Mouse (Mus musculus): ENCODE results near the gene Zbtb20. TPM values are rescaled to one million over a fixed set of nuclear protein-coding genes. Genes with fewer than 3 reads are reported as not detected.

Zbtb20 gene
- polyA plus RNA-seq, 1 experiment from 2014 or later: 23.5 TPM

- Histone ChIP-seq H3K4me2 (ENCODE audit: low read depth, low read length) (no peak overlapping the region), H3K4me1 (ENCODE audit: control insufficient read depth, insufficient read depth, low read length) (no peaks in the 10 kb centered on the region), H3K4me3 (replicated peaks; ENCODE audit: low read length) (no peak overlapping the region), H3K9me3 (replicated peaks; ENCODE audit: control insufficient read depth, low read length) (no peaks in the 10 kb centered on the region), H3K36me3 (ENCODE audit: control insufficient read depth, insufficient read depth, low read length) (no peaks in the 10 kb centered on the region), H3K9ac (ENCODE audit: low read length) (no peak overlapping the region), H3K27me3 (ENCODE audit: control insufficient read depth, insufficient read depth, low read length) (no peaks in the 10 kb centered on the region), H3K27ac (ENCODE audit: low read length) (peak overlapping the region; percentile 27; the same call in 1 of the 2 replicates)
- WGBS: 47% methylated on average over 3 of the region's 3 CpGs
- no peak for ATAC-seq (ENCODE audit: insufficient read depth, low FRiP score)
Measured at GRCm38 (mm10) chr16:42873942-42874341, 1.7 kb upstream of the Zbtb20 start.

- no peak for ATAC-seq (ENCODE audit: insufficient read depth, low FRiP score)
Measured at GRCm38 (mm10) chr16:42874456-42874855, 1.2 kb upstream of the Zbtb20 start.

GRCm38 (mm10) chr16:42874910-42875851 is 500 bp upstream of the Zbtb20 start:
- Histone ChIP-seq H3K9ac (ENCODE audit: low read length) (peak overlapping the region; percentile 84), H3K4me1 (ENCODE audit: control insufficient read depth, insufficient read depth, low read length) (no peaks in the 10 kb centered on the region), H3K4me3 (replicated peaks; ENCODE audit: low read length) (peak overlapping the region; percentile 65), H3K9me3 (replicated peaks; ENCODE audit: control insufficient read depth, low read length) (no peaks in the 10 kb centered on the region), H3K27me3 (ENCODE audit: control insufficient read depth, insufficient read depth, low read length) (no peaks in the 10 kb centered on the region), H3K4me2 (ENCODE audit: low read depth, low read length) (peak overlapping the region; percentile 60), H3K36me3 (ENCODE audit: control insufficient read depth, insufficient read depth, low read length) (no peaks in the 10 kb centered on the region), H3K27ac (ENCODE audit: low read length) (peak overlapping the region; percentile 98)
- under 1% methylated on average over 53 of the region's 54 CpGs for WGBS
- ATAC-seq (ENCODE audit: insufficient read depth, low FRiP score): peak; percentile 95

More at GRCm38 (mm10) chr16:42874456-42874855, 1.2 kb upstream of the Zbtb20 start:
- Histone ChIP-seq H3K4me1 (ENCODE audit: control insufficient read depth, insufficient read depth, low read length) (no peaks in the 10 kb centered on the region), H3K36me3 (ENCODE audit: control insufficient read depth, insufficient read depth, low read length) (no peaks in the 10 kb centered on the region), H3K27ac (ENCODE audit: low read length) (peak overlapping the region; percentile 98), H3K4me2 (ENCODE audit: low read depth, low read length) (peak overlapping the region; percentile 60), H3K9ac (ENCODE audit: low read length) (peak overlapping the region; percentile 78), H3K4me3 (replicated peaks; ENCODE audit: low read length) (peak overlapping the region; percentile 61), H3K9me3 (replicated peaks; ENCODE audit: control insufficient read depth, low read length) (no peaks in the 10 kb centered on the region), H3K27me3 (ENCODE audit: control insufficient read depth, insufficient read depth, low read length) (no peaks in the 10 kb centered on the region)
- WGBS: 1% methylated on average over 5 of the region's 5 CpGs

- peak; percentile 59 for ATAC-seq (ENCODE audit: insufficient read depth, low FRiP score)
- no peaks in the 10 kb centered on the region for H3K9me3 ChIP-seq (replicated peaks; ENCODE audit: control insufficient read depth, low read length)
- peak overlapping the region; percentile 98 for H3K27ac ChIP-seq (ENCODE audit: low read length)
- H3K9ac ChIP-seq (ENCODE audit: low read length): peak overlapping the region; percentile 84
- no peaks in the 10 kb centered on the region for H3K4me1 ChIP-seq (ENCODE audit: control insufficient read depth, insufficient read depth, low read length)
- H3K4me2 ChIP-seq (ENCODE audit: low read depth, low read length): peak overlapping the region; percentile 90
- WGBS: under 1% methylated on average over 31 of the region's 62 CpGs
- H3K27me3 ChIP-seq (ENCODE audit: control insufficient read depth, insufficient read depth, low read length): no peaks in the 10 kb centered on the region
- peak overlapping the region; percentile 65 for H3K4me3 ChIP-seq (replicated peaks; ENCODE audit: low read length)
- H3K36me3 ChIP-seq (ENCODE audit: control insufficient read depth, insufficient read depth, low read length): no peaks in the 10 kb centered on the region
Measured at GRCm38 (mm10) chr16:42876021-42877000, 630 bp downstream of the Zbtb20 start.

- H3K4me2 ChIP-seq (ENCODE audit: low read depth, low read length): no peak overlapping the region
- H3K27me3 ChIP-seq (ENCODE audit: control insufficient read depth, insufficient read depth, low read length): no peaks in the 10 kb centered on the region
- H3K4me1 ChIP-seq (ENCODE audit: control insufficient read depth, insufficient read depth, low read length): no peaks in the 10 kb centered on the region
- H3K4me3 ChIP-seq (replicated peaks; ENCODE audit: low read length): no peak overlapping the region
- H3K36me3 ChIP-seq (ENCODE audit: control insufficient read depth, insufficient read depth, low read length): no peaks in the 10 kb centered on the region
- H3K9ac ChIP-seq (ENCODE audit: low read length): no peak overlapping the region
- no peaks in the 10 kb centered on the region for H3K9me3 ChIP-seq (replicated peaks; ENCODE audit: control insufficient read depth, low read length)
- 75% methylated on average over 3 of the region's 3 CpGs for WGBS
- H3K27ac ChIP-seq (ENCODE audit: low read length): no peak overlapping the region
- no peak for ATAC-seq (ENCODE audit: insufficient read depth, low FRiP score)
Measured at GRCm38 (mm10) chr16:42880046-42880445, 4.4 kb downstream of the Zbtb20 start.

- Histone ChIP-seq H3K4me2 (ENCODE audit: low read depth, low read length) (no peak overlapping the region), H3K9ac (ENCODE audit: low read length) (no peak overlapping the region), H3K9me3 (replicated peaks; ENCODE audit: control insufficient read depth, low read length) (no peaks in the 10 kb centered on the region), H3K27me3 (ENCODE audit: control insufficient read depth, insufficient read depth, low read length) (no peaks in the 10 kb centered on the region), H3K4me3 (replicated peaks; ENCODE audit: low read length) (no peak overlapping the region), H3K4me1 (ENCODE audit: control insufficient read depth, insufficient read depth, low read length) (no peaks in the 10 kb centered on the region), H3K27ac (ENCODE audit: low read length) (no peak overlapping the region), H3K36me3 (ENCODE audit: control insufficient read depth, insufficient read depth, low read length) (no peaks in the 10 kb centered on the region)
- no peak for ATAC-seq (ENCODE audit: insufficient read depth, low FRiP score)
- 49% methylated on average over 2 of the region's 2 CpGs for WGBS
Measured at GRCm38 (mm10) chr16:42885538-42885937, 9.9 kb downstream of the Zbtb20 start.

GRCm38 (mm10) chr16:42885964-42886363 is 10.3 kb downstream of the Zbtb20 start:
- Histone ChIP-seq H3K9me3 (replicated peaks; ENCODE audit: control insufficient read depth, low read length) (no peaks in the 10 kb centered on the region), H3K27me3 (ENCODE audit: control insufficient read depth, insufficient read depth, low read length) (no peaks in the 10 kb centered on the region), H3K4me2 (ENCODE audit: low read depth, low read length) (no peak overlapping the region), H3K4me1 (ENCODE audit: control insufficient read depth, insufficient read depth, low read length) (no peaks in the 10 kb centered on the region), H3K36me3 (ENCODE audit: control insufficient read depth, insufficient read depth, low read length) (no peaks in the 10 kb centered on the region), H3K9ac (ENCODE audit: low read length) (no peak overlapping the region), H3K27ac (ENCODE audit: low read length) (no peak overlapping the region), H3K4me3 (replicated peaks; ENCODE audit: low read length) (no peak overlapping the region)
- no peak for ATAC-seq (ENCODE audit: insufficient read depth, low FRiP score)
- 74% methylated on average over 7 of the region's 7 CpGs for WGBS

- H3K4me3 ChIP-seq (replicated peaks; ENCODE audit: low read length): no peak overlapping the region
- no peak overlapping the region for H3K9ac ChIP-seq (ENCODE audit: low read length)
- ATAC-seq (ENCODE audit: insufficient read depth, low FRiP score): no peak
- no peaks in the 10 kb centered on the region; the same call in 1 of the 2 replicates for H3K4me1 ChIP-seq (ENCODE audit: control insufficient read depth, insufficient read depth, low read length)
- H3K4me2 ChIP-seq (ENCODE audit: low read depth, low read length): no peak overlapping the region
- H3K9me3 ChIP-seq (replicated peaks; ENCODE audit: control insufficient read depth, low read length): no peaks in the 10 kb centered on the region
- no peaks in the 10 kb centered on the region for H3K36me3 ChIP-seq (ENCODE audit: control insufficient read depth, insufficient read depth, low read length)
- no peak overlapping the region for H3K27ac ChIP-seq (ENCODE audit: low read length)
- H3K27me3 ChIP-seq (ENCODE audit: control insufficient read depth, insufficient read depth, low read length): no peaks in the 10 kb centered on the region
- WGBS: 72% methylated on average over 3 of the region's 3 CpGs
Measured at GRCm38 (mm10) chr16:42897125-42897693, 21.5 kb downstream of the Zbtb20 start.

All from stomach, embryonic 16.5 days (tissue).